Mouse (Mus musculus) layer of hippocampus, adult 6 months (tissue): Measurements from ENCODE around the gene Eci2. TPM values are rescaled to one million over a fixed set of nuclear protein-coding genes. Genes with fewer than 3 reads are reported as not detected.

Experiments used
- long read RNA-seq, 2 experiments: library from polyadenylated mRNA; unstranded; transcript quantifications; one replicate each; pipeline ENCODE4 v2.0.0; 2019 to 2020
- polyA plus RNA-seq: library from polyadenylated mRNA; unstranded; fragments of <200 nt; fragmentation: Nextera tagmentation; gene quantifications from 2 replicates; pipeline ENCODE4 v1.2.3, GENCODE M21; 2021

Gene Eci2
- 94.5 and 99.8 TPM in 2 replicates for polyA plus RNA-seq
- long read RNA-seq, experiment 1, transcript Eci2-213 (10 exons, 1,414 nt), result minor isoform, 6 of 120 reads
- long read RNA-seq, experiment 1, transcript Eci2-201 (10 exons, 1,746 nt), result major isoform, 36 of 120 reads
- long read RNA-seq, experiment 1, transcript Eci2-211 (10 exons, 1,426 nt), result minor isoform, 22 of 120 reads
- long read RNA-seq, experiment 1, partial matches to known transcripts, result 20 of 120 reads
- long read RNA-seq, experiment 1, other reads (novel, unspliced or antisense), result 35 of 120 reads
- long read RNA-seq, experiment 2, transcript Eci2-214 (2 exons, 2,874 nt), result minor isoform, 12 of 282 reads
- long read RNA-seq, experiment 2, transcript Eci2-213 (10 exons, 1,414 nt), result minor isoform, 16 of 282 reads
- long read RNA-seq, experiment 2, transcript Eci2-211 (10 exons, 1,426 nt), result minor isoform, 65 of 282 reads
- long read RNA-seq, experiment 2, transcript Eci2-201 (10 exons, 1,746 nt), result major isoform, 70 of 282 reads
- long read RNA-seq, experiment 2, partial matches to known transcripts, result 7 of 282 reads
- long read RNA-seq, experiment 2, other reads (novel, unspliced or antisense), result 112 of 282 reads

DNA sequence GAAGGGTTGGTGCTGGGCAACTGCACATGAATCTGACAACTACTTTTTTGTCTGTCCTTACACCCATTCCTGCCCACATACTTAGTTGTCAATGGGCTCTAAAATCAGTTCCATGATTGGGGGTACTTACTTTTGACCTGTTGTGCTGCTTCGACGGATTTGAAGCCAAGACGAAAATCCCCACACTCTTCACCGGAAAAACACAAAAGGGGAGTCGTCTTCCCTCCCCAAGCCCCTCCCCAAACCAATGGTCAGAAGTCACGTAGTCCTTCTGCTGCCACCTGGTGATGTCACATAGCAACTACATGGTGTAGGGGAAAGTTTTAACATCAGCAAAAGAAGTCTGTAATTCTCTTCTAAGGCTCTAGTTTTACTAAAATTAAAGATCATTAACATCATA lies at the start of gene Eci2:
Gene Eci2 (minus strand): TSS at position 218 of the 400 bp plus-strand sequence.

DNA sequence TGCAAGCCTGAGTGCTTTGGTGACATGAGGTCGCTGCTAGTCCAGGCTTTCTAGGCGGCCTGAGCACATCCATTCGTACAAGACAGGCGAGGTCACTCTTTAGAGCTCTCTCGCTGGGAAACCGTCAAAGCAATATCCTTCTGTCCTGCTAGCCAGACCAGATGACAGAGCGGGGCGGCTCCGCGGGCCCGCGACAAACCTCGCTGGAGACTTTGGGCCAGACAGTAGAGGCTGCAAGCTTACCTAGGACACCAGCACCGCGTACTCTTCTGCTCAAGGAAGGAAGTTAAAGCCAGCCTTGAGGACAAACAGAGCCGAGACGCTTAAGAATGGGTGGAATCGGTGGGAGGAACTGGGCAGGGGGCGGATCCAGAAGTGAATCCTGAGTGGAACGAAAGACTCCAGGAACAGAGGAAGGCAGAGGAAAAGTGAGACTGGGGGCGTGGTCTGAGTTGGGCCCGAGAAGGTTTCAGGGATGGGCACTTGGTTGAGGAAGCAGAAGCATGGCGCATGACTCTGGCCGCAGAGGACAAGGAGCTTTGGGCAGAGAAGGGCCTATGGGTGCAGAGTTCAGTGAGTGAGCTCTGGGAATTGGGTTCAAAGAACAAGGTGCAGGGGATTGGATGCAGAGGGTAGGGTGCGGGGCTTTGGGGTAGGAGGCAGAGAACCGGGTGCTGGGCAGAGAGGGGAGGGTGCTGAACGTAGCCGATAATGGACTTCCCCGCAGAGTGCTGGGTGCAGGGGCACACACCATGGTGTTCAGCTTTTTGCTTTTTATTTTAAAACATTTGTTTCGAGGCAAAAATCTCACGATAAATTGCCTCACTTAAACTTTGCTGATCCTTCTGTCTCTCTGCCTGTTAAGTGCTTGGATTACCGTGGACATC lies 63.1 kb downstream of the Eci2 start, which contains the start of gene Eci3:
Gene Eci3 (minus strand): TSS at position 300 of the 887 bp plus-strand sequence.

Other genes starting within 250 kb of the Eci2 start
- 26.3 and 28.8 TPM in 2 replicates for gene Prpf4b, start 151.8 kb downstream of the Eci2 start, polyA plus RNA-seq
- 0.84 and 1.6 TPM in 2 replicates for gene Fam217a, start 102.8 kb downstream of the Eci2 start, polyA plus RNA-seq
- not detected in 2 replicates for gene 4933417A18Rik, start 102.7 kb downstream of the Eci2 start, polyA plus RNA-seq
- gene Eci3, start 63.3 kb downstream of the Eci2 start, polyA plus RNA-seq, result 0.20 and 1.5 TPM in 2 replicates